Mouse (Mus musculus) gonadal fat pad, adult 2 months (tissue): Measurements from ENCODE around the gene Atf6b. TPM values are rescaled to one million over a fixed set of nuclear protein-coding genes. Genes with fewer than 3 reads are reported as not detected.

Experiments
- DNase-seq: peaks from one replicate; pipeline ENCODE4 v3.0.0-alpha.2; 2012; ENCODE audit warnings: low read depth
- polyA plus RNA-seq: library from polyadenylated mRNA; depleted of rRNA; stranded (reverse); fragments of >200 nt; gene quantifications from 2 replicates; pipeline ENCODE4 v1.2.3, GENCODE M21; 2012

Atf6b gene
- polyA plus RNA-seq, 1 experiment, result 87.8 TPM

DNA sequence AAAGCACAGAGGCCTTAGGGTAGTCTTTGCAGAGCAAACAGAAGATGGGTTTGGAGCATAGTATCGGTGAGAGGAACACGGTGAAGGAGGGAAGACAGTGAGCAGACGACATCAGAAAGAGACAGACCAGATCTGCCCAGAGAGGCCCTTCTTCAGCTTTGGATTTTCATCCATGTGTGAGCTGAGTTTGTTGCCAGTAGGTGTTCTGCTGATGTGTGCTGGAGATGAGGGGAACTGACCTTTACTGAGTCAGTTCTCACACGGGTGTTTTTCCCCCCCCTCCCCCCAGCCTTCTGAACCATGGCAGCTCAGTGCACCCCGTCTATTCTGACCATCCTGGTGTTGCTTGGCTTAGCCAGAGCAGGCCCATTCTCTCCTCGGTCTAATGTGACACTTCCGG lies 23.3 kb downstream of the Atf6b start, which contains the start of gene Tnxb:
Gene Tnxb (plus strand): TSS at position 301 of the 400 bp plus-strand sequence.
- no peak for DNase-seq

DNA sequence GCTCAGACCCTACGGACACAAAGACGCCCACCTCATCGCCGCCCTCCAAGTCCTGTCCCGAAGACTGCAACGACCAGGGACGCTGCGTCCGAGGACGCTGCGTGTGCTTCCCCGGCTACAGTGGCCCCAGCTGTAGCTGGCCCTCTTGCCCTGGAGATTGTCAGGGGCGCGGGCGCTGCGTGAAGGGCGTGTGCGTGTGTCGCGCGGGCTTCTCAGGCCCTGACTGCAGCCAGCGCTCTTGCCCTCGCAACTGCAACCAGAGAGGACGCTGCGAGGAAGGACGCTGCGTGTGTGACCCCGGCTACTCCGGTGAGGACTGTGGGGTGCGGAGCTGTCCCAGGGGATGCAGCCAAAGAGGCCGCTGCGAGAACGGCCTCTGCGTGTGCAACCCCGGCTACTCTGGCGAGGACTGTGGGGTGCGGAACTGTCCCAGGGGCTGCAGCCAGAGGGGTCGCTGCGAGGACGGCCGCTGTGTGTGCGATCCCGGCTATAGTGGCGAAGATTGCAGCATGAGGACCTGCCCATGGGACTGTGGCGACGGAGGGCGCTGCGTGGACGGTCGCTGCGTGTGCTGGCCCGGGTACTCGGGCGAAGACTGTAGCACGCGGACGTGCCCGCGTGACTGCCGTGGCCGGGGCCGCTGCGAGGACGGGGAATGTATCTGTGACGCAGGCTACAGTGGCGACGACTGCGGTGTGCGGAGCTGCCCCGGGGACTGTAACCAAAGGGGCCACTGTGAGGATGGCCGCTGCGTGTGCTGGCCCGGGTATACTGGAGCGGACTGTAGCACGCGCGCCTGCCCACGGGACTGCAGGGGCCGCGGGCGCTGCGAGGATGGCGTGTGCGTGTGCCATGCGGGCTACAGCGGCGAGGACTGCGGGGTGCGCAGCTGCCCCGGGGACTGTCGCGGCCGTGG lies 24.5 kb downstream of the Atf6b start:
- no peak for DNase-seq

DNA sequence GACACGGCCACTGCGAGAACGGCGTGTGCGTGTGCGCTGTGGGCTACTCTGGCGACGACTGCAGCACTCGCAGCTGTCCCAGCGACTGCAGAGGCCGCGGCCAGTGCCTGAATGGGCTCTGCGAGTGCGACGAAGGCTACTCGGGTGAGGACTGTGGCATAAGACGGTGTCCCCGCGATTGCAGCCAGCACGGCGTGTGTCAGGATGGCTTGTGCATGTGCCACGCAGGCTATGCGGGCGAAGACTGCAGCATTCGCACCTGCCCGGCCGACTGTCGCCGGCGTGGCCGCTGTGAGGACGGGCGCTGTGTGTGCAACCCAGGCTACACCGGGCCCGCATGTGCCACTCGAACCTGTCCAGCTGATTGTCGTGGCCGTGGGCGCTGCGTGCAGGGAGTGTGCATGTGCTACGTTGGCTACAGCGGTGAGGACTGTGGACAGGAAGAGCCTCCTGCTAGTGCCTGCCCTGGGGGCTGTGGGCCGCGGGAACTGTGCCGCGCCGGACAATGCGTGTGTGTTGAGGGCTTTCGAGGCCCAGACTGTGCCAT lies 25.4 kb downstream of the Atf6b start:
- no peak for DNase-seq

DNA sequence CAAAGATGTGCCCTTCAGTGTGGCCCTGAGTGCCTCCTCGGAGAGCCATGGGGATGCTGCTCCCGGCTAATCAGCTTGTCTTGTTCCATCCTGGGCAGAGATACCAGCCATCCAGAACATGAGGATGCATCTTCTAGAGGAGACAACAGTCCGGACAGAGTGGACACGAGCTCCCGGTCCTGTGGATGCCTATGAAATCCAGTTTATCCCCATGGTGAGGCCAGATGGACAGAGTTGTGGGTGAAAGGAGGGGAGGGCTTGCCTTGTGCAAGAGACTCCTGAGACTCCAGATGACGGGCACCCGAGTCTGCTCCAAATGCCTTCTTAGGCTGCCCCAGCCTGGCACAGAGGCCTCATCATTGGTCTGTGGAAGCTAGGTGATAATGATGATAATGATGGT lies 26.2 kb downstream of the Atf6b start:
- DNase-seq, result no peak

DNA sequence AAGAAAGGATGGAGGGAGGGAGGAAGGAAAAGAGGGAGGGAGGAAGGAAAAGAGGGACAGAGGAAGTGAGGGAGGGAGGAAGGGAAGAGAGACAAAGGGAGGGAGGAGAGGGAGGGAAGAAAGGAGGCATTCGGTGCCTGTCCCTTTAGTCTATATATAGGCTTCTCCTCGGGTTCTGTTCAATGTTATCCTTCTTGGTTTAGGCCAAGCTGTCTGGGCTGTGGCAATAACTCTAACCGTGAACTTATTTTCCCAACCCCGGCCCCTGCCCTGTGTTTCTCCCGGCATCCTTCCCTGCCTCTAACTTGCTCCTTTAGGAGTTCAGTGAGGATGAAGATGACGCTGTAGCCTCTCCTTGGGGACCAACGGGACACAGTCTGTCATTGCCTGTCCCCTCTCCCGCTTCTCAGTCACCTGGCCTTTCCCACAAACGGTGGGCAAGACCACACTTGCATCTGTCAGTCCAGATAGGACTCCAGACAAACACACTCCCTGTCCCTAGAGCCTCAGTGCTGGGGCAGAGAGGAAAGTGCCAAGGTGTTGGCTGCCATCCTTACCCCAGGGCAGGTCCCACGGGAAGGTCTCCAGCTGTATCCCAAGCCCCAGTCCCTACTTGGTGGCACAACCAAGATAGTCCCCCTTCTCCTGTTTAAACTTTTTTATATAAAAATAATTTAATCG lies 27.7 kb downstream of the Atf6b start:
- DNase-seq, result no peak

DNA sequence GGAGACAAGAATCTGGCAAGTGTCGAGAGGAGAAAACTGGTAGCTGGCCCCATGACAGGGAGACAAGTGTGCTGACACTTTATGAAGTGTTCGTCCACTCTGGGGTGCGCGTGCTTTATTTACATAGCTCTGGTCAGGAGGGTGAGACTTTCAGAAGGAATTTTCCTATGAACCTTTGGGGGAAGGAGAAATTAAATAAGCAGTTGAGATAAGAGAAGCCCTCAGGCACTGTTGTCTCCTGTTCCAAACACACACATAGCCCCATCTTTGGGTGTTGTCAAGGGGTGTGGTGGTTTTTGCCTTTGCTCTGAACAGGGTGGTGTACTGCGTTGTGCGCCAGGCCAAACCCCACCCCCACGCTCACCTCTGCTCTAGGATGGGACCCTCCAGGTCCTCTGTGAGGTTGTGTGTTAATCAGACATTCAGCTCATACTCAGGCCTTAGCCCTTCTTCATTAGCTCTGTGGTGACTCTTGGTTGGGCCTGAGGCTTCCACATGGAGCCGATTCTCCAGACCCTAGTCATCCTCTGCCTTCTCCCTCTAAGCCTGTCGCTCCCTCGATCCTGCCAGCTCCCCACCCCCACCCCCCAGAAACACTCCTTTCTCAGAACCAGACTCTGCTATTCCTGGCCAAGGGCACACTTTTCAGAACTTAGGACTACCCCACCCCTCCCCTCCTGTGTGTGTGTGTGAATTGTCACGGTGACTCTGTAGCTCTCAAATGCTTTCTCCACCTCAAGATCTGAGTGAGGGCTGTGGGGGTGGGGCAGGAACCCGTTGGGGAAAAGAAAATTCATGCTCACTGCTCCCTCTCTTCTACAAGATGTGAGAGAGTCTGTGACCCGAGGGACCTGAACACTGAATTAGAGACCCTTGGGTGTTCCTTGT lies 28.5 kb downstream of the Atf6b start:
- DNase-seq, result no peak

DNA sequence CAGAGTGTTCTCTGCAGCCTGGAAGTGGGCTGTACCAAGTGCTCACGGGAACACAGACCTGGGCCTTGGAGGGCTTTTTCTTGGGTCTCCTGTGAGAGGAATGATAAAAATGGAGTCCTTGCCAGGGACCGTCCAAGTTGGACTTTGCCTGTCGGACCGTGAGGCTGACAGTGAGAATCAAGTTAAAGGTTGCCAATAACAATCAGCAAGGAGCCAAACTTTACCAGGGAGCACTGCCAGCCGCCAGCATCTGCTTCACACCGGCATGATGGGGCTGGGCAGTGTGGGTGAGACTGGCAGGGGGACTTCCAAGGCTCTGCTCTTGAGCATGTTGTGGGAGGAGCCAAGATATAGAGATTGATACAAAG lies 29.1 kb downstream of the Atf6b start:
- DNase-seq, result no peak

DNA sequence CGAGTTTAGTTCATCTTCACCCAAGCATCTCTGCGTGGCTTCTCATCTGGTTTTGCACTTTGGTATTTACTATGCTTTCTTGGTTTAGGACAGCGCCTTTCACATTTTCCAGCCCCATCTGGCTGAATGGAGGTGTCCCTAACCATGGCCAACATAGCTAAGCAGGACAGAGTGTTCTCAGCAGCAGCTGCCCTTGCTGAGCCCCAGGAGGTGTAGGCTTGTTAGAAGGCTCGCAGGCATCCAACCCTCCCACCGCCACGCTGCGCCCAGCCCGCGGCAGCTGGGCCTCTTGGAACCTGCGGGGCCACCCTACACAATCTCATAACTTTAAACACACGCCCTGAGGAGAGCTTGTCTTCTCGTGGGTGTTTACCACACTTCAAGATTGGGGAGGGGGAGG lies 29.7 kb downstream of the Atf6b start:
- DNase-seq, result no peak

DNA sequence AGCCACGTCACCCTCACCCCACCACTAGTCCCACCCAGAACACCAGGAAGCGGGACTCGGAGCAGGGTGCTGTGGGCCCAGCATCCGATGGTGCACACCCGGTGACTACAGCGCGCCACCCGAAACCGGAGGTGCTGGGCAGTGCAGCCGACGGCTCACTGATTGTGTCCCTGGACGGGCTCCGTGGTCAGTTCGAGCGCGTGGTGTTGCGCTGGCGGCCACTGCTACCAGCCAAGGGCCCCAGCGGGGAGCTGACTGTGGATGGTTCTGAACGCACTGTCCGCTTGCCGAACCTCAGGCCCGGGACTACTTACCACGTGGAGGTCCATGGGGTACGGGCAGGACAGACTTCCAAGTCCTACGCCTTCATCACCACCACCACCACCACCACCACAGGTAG lies 33.2 kb downstream of the Atf6b start:
- no peak for DNase-seq

DNA sequence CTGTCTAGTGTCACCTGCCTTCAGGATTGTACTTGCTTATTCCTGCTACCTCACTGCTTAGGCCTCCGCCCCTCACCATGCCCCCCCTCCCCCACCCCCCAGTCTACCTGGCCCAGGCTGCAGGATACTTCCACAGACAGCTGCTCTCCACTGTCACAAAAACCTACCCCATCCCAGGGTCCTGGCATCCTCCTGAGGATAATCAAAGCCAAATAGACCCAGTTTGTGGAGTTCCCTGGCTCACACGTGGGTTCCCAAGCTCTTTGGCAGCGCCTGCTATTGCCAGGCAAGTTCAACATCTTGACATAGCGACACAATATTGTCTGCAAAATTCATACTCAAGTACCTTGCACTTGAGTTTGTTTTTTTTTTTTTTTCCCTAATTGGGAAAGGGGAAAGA lies 33.7 kb downstream of the Atf6b start:
- no peak for DNase-seq

DNA sequence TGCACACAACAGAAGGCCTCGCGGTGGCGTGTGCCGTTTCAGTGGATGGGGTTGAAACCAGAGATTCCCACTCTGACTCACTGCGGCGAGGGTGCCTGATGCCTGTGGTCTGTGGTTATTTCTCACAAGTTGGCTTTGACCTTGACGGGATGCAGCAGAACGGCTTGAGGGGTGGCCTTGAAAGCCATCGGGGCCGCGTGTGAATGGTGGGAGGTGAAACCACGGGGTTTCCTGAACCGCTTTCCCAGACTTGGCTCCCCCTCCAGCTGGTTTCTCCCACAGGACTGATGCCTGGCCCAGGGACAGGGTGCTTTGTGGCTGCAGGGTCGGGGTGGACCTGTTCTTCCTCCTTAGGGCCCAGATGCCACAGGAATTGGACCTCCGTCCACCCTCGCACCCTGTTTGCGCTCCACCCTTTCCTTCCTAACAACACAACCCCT lies 34.2 kb downstream of the Atf6b start:
- DNase-seq, result no peak

DNA sequence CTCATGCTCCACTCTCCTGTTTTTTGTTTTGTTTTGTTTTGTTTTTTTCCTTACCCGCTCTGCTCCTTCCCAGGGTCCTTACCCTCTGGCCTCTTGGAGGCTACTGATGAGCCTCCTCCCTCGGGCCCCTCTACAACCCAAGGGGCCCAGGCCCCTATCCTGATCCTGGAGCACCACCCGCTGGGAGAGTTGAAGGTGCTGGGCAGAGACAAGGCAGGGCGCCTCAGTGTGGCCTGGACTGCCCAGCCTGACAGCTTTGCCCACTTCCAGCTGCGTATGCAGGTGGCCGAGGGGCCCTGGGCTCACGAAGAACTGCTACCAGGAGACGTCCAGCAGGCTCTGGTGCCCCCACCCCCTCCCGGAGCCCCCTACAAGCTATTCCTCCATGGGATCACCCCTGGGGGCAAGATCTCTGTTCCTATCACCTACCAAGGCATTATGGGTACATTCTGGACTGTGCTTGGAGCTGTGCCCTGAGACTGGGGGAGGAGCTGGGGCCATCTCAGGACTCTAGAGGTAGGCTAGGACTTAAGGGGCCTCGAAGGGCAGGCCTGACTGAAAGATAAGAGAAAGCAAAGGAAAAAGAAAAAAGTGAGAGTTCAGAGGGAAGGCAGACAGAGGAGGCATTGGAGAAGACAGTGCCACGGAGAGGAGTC lies 35.1 kb downstream of the Atf6b start:
- no peak for DNase-seq

DNA sequence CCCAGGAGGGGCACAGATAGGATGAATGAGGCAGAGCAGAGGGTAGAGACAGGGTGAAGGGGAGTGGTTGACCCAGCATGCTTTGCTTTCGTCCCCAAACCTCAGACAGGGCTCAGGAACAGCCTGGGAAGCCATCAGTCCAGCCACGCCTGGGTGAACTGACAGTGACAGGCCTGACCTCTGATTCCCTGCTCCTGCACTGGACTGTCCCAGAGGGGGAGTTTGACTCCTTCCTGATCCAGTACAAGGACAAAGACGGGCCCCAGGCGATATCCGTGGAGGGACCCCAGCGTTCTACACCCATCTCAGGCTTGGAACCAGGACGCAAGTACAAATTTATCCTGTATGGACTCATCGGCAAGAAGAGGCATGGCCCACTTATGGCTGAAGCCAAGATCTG lies 36.2 kb downstream of the Atf6b start:
- no peak for DNase-seq

DNA sequence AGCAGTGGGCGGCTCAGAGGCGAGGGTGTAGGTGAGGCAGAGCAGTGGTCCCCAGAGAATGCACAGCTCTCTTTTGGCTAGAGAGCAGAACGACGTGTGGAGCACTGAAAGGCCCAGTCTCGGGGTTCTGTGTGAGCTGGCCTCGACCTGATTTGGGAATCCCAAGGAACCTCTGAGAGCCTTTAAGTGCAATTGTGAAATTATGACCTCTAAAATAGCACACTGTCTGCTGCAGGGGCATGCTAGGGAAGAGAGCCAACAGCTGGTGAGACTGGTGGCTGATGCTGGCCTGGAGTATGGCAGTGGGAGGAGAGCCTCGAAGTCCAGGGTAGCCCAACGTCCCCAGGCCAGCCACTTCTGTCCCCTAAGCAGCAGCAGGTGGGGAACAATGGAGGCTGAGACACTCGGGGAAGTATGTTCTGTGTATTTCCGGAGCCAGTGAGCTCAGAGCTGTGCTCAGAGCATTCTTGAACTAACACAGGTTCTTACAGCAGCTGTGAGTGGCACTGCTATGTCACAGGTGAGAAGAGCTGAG lies 36.8 kb downstream of the Atf6b start:
- no peak for DNase-seq

DNA sequence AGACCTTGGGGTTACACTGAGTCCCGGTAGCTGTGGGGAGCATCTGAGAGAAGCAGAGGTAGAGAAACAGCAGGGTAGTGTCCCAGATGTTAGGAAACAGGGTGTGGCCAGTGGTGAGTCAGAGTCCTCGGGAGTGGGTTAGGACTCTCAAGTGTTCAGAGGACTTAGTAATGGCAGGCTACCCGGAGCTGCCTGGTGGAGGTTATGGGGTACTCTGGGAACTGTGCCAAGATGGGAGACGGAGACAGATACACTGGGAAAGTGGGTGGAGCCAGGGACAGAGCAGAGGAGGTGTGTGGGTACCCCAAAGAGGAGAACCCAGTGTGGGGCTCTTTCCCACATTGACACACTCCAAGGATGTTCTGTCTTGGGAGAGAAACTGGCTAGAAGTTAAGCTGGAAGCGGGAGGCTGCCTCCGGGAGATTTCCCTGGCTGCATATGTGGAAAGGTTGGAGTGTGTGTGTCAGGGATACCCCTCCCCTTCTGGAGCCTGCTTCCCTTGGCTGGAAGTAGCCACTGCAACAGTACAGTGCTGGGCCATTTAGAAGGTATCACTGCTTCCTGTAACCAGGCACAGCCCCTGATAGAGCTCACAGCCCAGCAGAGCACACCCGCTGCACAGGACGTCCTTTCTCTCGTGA lies 37.4 kb downstream of the Atf6b start:
- DNase-seq, result no peak

DNA sequence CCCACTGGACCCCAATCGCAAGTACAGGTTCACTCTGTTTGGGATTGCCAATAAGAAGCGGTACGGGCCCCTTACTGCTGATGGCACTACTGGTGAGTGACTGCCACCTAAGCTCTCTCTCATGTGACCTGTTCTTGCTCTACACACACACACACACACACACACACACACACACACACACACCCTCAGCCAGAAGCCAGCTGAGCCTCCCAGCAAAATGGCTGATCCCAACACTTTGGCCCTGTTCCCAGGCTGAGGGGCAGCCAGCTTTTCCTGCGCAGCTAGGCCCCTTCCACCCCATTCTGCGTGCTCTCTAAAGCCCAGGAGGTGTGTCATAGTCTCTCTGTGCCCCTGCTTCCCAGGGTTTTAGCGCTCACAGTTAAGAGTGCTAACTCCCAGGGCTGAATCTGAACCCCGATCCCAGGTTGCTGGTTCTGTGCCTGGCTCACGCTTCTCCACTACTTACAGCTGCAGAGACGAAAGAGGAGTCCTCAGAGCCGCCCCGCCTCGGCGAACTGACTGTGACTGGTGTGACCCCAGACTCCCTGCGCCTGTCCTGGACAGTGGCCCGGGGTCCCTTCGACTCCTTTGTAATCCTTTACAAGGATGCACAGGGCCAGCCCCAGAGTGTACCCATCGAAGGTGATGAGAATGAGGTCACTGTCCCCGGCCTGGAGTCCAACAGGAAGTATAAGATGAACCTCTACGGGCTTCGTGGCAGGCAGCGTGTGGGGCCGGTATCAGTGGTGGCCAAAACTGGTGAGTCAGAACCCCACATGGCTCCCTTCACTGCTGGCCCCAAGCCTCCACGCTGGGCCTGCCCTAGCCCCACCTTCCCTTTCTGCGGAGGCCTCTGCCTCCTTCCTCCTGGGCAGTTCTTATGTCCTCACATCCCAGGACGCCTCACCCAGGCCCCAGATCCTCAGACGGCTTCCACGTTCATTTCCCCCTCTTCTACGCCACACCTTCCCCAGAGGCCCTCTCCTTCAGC lies 38.5 kb downstream of the Atf6b start:
- DNase-seq, result no peak

DNA sequence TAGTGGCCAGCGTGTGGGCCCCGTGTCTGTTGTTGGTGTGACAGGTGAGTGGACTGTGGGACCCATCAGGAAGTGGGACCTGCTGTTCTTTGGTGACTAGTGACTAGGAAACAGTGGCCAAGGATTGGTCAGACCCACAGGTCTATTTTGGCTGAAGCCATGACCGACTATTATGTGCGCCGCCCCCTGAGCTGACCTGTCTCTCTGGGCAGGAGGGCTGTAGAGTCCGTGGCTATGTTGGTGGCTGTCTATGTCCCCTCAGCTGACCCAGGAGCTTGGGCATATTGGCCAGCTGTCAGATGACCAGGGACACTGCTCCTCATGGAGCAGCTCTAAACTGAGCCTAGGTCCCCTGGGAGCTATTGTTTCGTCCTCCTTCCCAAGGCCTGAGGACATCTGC lies 41.9 kb downstream of the Atf6b start:
- no peak for DNase-seq

DNA sequence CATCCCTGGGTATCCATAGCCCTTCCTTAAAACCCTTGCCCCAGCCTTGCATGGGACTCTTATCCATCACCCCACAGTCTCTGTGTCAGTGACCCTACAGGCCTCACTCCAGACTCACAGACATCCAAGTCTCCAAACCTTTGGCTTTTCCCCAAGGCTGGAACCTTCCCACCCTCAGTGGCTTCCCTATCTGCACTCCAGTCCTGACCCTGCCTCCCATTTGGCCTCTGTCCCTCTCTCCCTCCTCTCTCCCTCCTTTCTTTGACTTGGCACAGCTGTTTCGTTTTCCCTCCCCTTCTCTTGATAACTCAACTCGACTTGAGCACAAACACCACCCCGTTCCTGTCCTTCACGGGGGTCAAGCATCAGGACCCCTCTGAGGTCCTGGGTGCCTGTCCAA lies 43.5 kb downstream of the Atf6b start:
- no peak for DNase-seq

DNA sequence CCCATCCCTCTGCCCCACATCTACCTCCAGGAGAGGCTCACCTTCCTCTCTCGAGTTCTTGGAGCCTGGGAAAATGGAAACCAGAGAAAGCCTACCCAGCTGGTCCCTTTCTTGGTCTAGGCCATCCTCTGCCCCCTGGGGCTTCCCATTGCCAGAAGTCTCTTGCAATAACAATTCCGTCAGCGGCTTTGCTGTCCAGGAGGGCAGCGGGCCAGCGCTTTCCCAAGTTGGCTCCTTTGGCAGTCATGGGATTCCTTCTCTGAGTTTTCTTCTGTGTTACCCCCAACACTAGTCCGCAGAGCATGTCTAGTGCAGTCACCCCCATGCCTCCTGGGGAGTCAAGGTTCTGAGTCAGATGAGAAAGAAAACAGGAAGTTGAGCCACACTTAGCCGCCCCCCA lies 46.0 kb downstream of the Atf6b start:
- no peak for DNase-seq
